Mouse (Mus musculus) adrenal gland, adult (tissue): ENCODE results near the gene Mov10.
"Not testable (repeated sequence)": the region's sequence is repeated elsewhere in the genome, so short reads cannot be mapped to it uniquely, and the experiment has no call there.

Experiments
- DNase-seq, 2 experiments: peaks; one replicate each; pipeline ENCODE4 v3.0.0; 2022 to 2023; ENCODE audit warnings: low spot score in 1 of 2; ENCODE audit not compliant: inconsistent age in 2 of 2

Gene Mov10

GRCm38 (mm10) chr3:104782061-104782681 lies 36.2 kb downstream of the Mov10 start:
- peak; percentile 74 to 89 for DNase-seq

- DNase-seq = peak; percentile 39 to 72
Measured at GRCm38 (mm10) chr3:104781471-104781903, 36.9 kb downstream of the Mov10 start, which contains the start of gene Fam19a3. Gene Fam19a3, minus strand, starts transcription at chr3:104781840.

- peak; percentile 73 to 90 for DNase-seq
Measured at GRCm38 (mm10) chr3:104780561-104781420, 37.6 kb downstream of the Mov10 start, which contains the start of gene Ppm1j. Gene Ppm1j, plus strand, starts transcription at chr3:104781056.

DNA sequence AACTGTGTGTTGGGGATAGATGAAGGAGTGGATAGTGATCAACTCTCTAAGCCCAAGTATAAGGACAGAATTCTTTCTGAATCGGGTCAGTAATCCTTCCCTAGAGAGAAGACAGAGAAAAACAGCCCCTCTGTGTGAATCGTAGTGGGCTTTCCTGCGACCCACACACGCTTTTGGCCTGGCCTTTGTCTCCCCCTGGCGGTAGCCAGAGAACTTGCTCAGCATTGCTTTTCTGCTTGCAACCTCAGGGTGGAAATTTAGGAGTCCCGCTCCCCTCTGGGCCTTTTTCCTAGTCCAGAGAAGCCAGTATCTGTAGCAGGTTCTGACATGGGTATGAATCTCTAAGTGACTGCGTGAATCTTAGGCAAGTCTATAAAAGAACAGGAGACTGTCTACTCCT lies 38.4 kb downstream of the Mov10 start:
- DNase-seq = peak; percentile 53 to 83

GRCm38 (mm10) chr3:104777342-104777741 lies 41.0 kb downstream of the Mov10 start:
- DNase-seq = peak in 1 of 2 experiments; percentile 63

DNA sequence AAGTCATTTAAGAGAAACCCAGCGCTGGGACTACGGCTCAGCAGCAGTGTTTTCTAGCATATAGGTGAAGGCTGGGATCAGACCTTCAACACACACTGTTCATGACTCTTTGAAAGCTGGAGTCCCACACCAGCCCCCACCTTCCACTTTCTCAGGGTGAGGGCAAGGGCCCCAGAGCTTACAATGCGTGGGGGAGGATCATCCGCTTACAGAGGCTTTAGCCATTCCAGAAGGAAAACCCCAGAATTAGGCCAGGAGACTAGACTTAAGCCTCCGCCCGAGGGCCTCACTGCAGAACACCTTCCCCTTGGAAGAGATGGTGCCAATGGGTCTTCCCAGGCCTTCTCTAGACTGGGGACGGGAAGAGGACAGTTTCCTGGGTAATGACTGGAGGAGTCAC lies 45.1 kb downstream of the Mov10 start:
- no peak for DNase-seq

GRCm38 (mm10) chr3:104771460-104771859 lies 46.9 kb downstream of the Mov10 start:
- DNase-seq = no peak

DNA sequence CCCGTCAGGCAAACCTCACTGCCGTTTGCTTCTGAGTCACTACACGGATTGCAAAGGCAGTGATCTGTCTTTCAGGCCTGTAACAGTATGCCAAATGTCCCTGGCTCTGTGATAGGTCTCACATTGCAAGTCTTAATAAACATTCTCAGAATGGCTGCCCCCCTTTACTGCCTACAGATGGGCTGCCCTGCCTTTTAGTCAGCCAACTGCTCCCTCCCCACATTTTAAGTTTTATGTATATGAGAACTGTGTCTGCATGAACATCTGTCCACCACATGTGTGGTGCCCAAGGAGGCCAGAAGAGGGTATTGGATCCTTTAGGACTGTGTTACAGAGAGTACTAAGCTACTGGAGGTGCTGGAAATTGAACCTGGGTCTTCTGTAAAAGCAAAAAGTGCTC lies 47.4 kb downstream of the Mov10 start:
- DNase-seq = no peak

DNA sequence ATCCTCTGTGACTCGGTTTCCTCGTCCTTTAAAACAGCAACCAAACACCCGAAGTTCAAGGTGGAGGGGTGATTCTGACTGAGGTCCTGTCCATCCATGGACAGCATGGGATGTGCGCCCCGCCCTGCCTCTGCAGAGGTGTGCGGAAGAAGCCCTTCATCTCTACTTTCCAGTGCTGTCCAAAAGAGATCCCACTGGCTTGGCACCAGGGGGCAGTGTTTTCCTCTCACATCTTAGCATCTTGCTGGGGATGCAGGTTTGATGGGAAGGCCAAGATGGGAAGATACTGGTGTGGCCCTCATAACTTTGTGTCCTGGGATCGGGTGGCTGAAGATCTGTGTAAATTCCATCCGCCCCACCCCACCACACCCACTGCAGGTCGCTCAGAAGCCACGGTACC lies 48.3 kb downstream of the Mov10 start:
- peak; percentile 50 to 75 for DNase-seq

GRCm38 (mm10) chr3:104769135-104769534 lies 49.2 kb downstream of the Mov10 start:
- no peak for DNase-seq

- DNase-seq = no peak
Measured at GRCm38 (mm10) chr3:104767716-104768115, 50.6 kb downstream of the Mov10 start.

DNA sequence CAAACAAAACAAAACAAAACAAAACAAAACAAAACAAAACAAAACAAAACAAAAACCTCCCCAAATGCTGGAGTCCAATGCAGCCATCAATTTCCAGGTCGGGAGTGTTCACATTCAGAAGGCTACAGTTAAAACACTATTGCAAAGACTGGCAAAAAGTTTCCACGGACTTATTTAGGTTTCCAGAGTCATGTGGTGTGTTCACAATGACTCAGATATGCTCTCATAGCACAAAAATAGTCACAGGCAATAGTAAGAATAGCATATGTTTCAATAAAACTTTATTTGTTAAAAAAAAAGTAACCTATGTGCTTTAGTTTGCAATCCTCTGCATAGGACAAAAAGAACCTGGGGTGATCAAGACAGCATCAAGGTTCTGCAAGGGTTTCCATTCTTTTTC lies 51.2 kb downstream of the Mov10 start:
- no peak for DNase-seq

GRCm38 (mm10) chr3:104765021-104765420 lies 53.3 kb downstream of the Mov10 start:
- DNase-seq = peak in 1 of 2 experiments; percentile 43

DNA sequence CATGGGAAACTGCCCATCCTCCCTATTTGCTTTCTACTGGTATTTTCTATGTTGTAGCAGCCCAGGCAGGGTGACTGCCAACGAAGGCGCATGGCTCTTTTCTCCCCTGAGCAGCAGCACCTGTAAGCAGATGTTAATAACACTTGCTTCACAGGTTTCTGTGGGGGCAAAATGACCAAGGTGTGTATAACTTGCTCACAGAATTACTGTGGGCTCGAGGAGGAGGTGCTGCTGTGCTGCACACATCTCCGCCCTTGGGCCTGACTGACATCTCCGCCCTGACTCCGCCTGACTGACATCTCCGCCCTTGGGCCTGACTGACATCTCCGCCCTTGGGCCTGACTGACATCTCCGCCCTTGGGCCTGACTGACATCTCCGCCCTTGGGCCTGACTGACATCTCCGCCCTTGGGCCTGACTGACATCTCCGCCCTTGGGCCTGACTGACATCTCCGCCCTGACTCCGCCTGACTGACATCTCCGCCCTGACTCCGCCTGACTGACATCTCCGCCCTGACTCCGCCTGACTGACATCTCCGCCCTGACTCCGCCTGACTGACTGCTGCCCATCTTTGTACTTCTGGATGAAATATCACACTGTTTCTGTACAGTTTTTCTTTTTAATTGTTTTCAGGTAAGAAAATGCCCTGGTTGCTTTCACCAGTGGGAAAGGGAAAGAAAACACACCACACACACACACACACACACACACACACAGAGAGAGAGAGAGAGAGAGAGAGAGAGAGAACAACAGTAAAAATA lies 56.1 kb downstream of the Mov10 start:
- not testable (repeated sequence) for DNase-seq

GRCm38 (mm10) chr3:104758869-104759268 lies 59.5 kb downstream of the Mov10 start:
- DNase-seq = no peak

DNA sequence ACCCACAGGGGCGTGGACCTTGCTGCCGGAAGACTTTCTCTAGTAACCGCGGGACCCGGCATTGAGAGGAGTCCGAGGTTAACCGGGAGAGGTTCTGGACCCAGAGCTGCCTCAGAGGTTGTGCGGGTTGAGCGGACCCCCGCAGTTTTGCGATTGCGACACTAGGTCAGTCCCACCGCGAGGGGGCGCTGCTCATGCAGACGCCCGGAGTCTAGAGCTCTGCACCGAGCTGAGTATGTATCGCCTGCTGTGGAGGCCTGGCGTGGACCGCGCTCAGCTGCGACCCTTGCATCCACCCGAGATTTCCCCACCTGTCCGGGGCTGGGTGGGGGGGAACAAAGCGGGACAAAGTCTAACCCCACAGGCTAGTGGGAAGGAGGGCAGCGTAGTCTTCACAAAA lies 60.0 kb downstream of the Mov10 start:
- peak; percentile 35 to 76 for DNase-seq

DNA sequence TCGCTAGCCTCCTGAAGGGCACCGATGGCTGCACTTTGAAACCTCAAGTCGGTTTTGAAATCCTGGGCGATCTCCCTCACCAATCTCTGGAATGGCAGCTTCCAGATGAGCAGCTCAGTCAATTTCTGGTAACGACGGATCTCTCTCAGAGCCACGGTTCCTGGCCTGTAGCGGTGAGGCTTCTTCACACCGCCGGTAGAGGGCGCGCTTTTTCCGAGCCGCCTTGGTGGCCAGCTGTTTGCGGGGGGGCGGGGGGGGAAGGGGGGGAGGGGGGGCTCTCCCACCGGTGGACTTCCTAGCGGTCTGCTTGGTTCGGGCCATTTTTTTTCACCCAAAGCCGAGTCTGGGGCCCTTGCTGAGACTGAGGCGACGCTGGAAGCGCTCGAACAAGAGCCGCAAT lies 65.5 kb downstream of the Mov10 start:
- DNase-seq = peak; percentile 11 to 58
